Mouse (Mus musculus): ENCODE measurements around the gene Orc3. TPM values are rescaled to one million over a fixed set of nuclear protein-coding genes. Genes with fewer than 3 reads are reported as not detected.

The Orc3 gene
- polyA plus RNA-seq, 1 experiment from 2014 or later = 29.4 TPM

GRCm38 (mm10) chr4:34613571-34614145 is 1.1 kb downstream of the Orc3 start:
- ATAC-seq (ENCODE audit: low FRiP score, low TSS enrichment) (no peak), DNase-seq (ENCODE audit: low spot score) (peak; percentile 17)
- 67% methylated on average over 6 of the region's 6 CpGs for WGBS
- peak overlapping the region; percentile 83 for H3K9ac ChIP-seq (ENCODE audit: low read length)
- 0 out of 2 replicates have a peak overlapping the region, but pooled peaks have one; percentile 8 for H3K27ac ChIP-seq (replicated peaks)
- H3K4me1 ChIP-seq (replicated peaks; ENCODE audit: control insufficient read depth, insufficient read depth) = peaks cover 2% of the 10 kb centered on the region; the same call in 1 of the 2 replicates
- peak overlapping the region; percentile 85 for H3K4me2 ChIP-seq (replicated peaks; ENCODE audit: low read depth)
- peaks cover 2% of the 10 kb centered on the region; the same call in 1 of the 2 replicates for H3K36me3 ChIP-seq (ENCODE audit: control insufficient read depth, insufficient read depth, low read length)
- H3K4me3 ChIP-seq (ENCODE audit: low read depth, low read length) = peak overlapping the region; percentile 70
- no peaks in the 10 kb centered on the region for H3K9me3 ChIP-seq (ENCODE audit: control insufficient read depth, low read length)
- no peak for TF ChIP-seq CTCF (IDR thresholded peaks at IDR 0.05; ENCODE audit: low read depth)
- TF ChIP-seq EP300 (optimal IDR thresholded peaks at IDR 0.05) = no peak
- no peaks in the 10 kb centered on the region for H3K27me3 ChIP-seq (ENCODE audit: control insufficient read depth, insufficient read depth, low read length)

GRCm38 (mm10) chr4:34606658-34607057 is 8.1 kb downstream of the Orc3 start:
- no peaks in the 10 kb centered on the region for H3K4me1 ChIP-seq (replicated peaks; ENCODE audit: control insufficient read depth, insufficient read depth)
- peaks cover 3% of the 10 kb centered on the region; the same call in 1 of the 2 replicates for H3K36me3 ChIP-seq (ENCODE audit: control insufficient read depth, insufficient read depth, low read length)
- DNase-seq (ENCODE audit: low spot score) = no peak
- H3K9me3 ChIP-seq (ENCODE audit: control insufficient read depth, low read length) = no peaks in the 10 kb centered on the region
- TF ChIP-seq EP300 (optimal IDR thresholded peaks at IDR 0.05) = no peak
- no peak for TF ChIP-seq CTCF (IDR thresholded peaks at IDR 0.05; ENCODE audit: low read depth)
- H3K4me2 ChIP-seq (replicated peaks; ENCODE audit: low read depth) = no peak overlapping the region
- no peak overlapping the region for H3K27ac ChIP-seq (replicated peaks)
- H3K27me3 ChIP-seq (ENCODE audit: control insufficient read depth, insufficient read depth, low read length) = no peaks in the 10 kb centered on the region
- no peak for ATAC-seq (ENCODE audit: low FRiP score, low TSS enrichment)
- WGBS = 95% methylated on average over 10 of the region's 10 CpGs
- H3K9ac ChIP-seq (ENCODE audit: low read length) = no peak overlapping the region
- no peak overlapping the region for H3K4me3 ChIP-seq (ENCODE audit: low read depth, low read length)

- H3K4me3 ChIP-seq (ENCODE audit: low read depth, low read length) = no peak overlapping the region
- no peaks in the 10 kb centered on the region for H3K4me1 ChIP-seq (replicated peaks; ENCODE audit: control insufficient read depth, insufficient read depth)
- no peaks in the 10 kb centered on the region for H3K9me3 ChIP-seq (ENCODE audit: control insufficient read depth, low read length)
- no peaks in the 10 kb centered on the region for H3K27me3 ChIP-seq (ENCODE audit: control insufficient read depth, insufficient read depth, low read length)
- no peaks in the 10 kb centered on the region for H3K36me3 ChIP-seq (ENCODE audit: control insufficient read depth, insufficient read depth, low read length)
- DNase-seq (ENCODE audit: low spot score) = no peak
- 92% methylated on average over 6 of the region's 6 CpGs for WGBS
- TF ChIP-seq EP300 (optimal IDR thresholded peaks at IDR 0.05) (no peak), CTCF (IDR thresholded peaks at IDR 0.05; ENCODE audit: low read depth) (no peak)
- no peak for ATAC-seq (ENCODE audit: low FRiP score, low TSS enrichment)
- no peak overlapping the region for H3K4me2 ChIP-seq (replicated peaks; ENCODE audit: low read depth)
- H3K9ac ChIP-seq (ENCODE audit: low read length) = no peak overlapping the region
- H3K27ac ChIP-seq (replicated peaks) = no peak overlapping the region
These were observed 11.6 kb downstream of the Orc3 start for GRCm38 (mm10) chr4:34603123-34603522.

- H3K9me3 ChIP-seq (ENCODE audit: control insufficient read depth, low read length) = no peaks in the 10 kb centered on the region
- H3K4me3 ChIP-seq (ENCODE audit: low read depth, low read length) = no peak overlapping the region
- H3K4me2 ChIP-seq (replicated peaks; ENCODE audit: low read depth) = no peak overlapping the region
- no peak for ATAC-seq (ENCODE audit: low FRiP score, low TSS enrichment)
- no peak for TF ChIP-seq EP300 (optimal IDR thresholded peaks at IDR 0.05)
- no peak for TF ChIP-seq CTCF (IDR thresholded peaks at IDR 0.05; ENCODE audit: low read depth)
- H3K36me3 ChIP-seq (ENCODE audit: control insufficient read depth, insufficient read depth, low read length) = peaks cover 14% of the 10 kb centered on the region; the same call in 1 of the 2 replicates
- 63% methylated on average over 7 of the region's 7 CpGs for WGBS
- no peaks in the 10 kb centered on the region for H3K4me1 ChIP-seq (replicated peaks; ENCODE audit: control insufficient read depth, insufficient read depth)
- no peak overlapping the region for H3K27ac ChIP-seq (replicated peaks)
- no peak overlapping the region for H3K9ac ChIP-seq (ENCODE audit: low read length)
- no peaks in the 10 kb centered on the region for H3K27me3 ChIP-seq (ENCODE audit: control insufficient read depth, insufficient read depth, low read length)
- no peak for DNase-seq (ENCODE audit: low spot score)
These were observed 29.7 kb downstream of the Orc3 start for GRCm38 (mm10) chr4:34584871-34585607.

- H3K9ac ChIP-seq (ENCODE audit: low read length) = no peak overlapping the region
- H3K4me2 ChIP-seq (replicated peaks; ENCODE audit: low read depth) = no peak overlapping the region
- 86% methylated on average over 3 of the region's 3 CpGs for WGBS
- no peak overlapping the region for H3K27ac ChIP-seq (replicated peaks)
- ATAC-seq (ENCODE audit: low FRiP score, low TSS enrichment) (no peak), DNase-seq (ENCODE audit: low spot score) (no peak)
- H3K36me3 ChIP-seq (ENCODE audit: control insufficient read depth, insufficient read depth, low read length) = peaks cover 17% of the 10 kb centered on the region
- no peaks in the 10 kb centered on the region for H3K4me1 ChIP-seq (replicated peaks; ENCODE audit: control insufficient read depth, insufficient read depth)
- H3K9me3 ChIP-seq (ENCODE audit: control insufficient read depth, low read length) = no peaks in the 10 kb centered on the region
- no peaks in the 10 kb centered on the region for H3K27me3 ChIP-seq (ENCODE audit: control insufficient read depth, insufficient read depth, low read length)
- H3K4me3 ChIP-seq (ENCODE audit: low read depth, low read length) = no peak overlapping the region
- TF ChIP-seq CTCF (IDR thresholded peaks at IDR 0.05; ENCODE audit: low read depth) = no peak
- no peak for TF ChIP-seq EP300 (optimal IDR thresholded peaks at IDR 0.05)
These were observed 31.3 kb downstream of the Orc3 start for GRCm38 (mm10) chr4:34583427-34583826.

- Histone ChIP-seq H3K36me3 (ENCODE audit: control insufficient read depth, insufficient read depth, low read length) (peaks cover 22% of the 10 kb centered on the region), H3K4me3 (ENCODE audit: low read depth, low read length) (no peak overlapping the region), H3K4me2 (replicated peaks; ENCODE audit: low read depth) (no peak overlapping the region), H3K27ac (replicated peaks) (no peak overlapping the region), H3K9ac (ENCODE audit: low read length) (no peak overlapping the region), H3K4me1 (replicated peaks; ENCODE audit: control insufficient read depth, insufficient read depth) (no peaks in the 10 kb centered on the region), H3K9me3 (ENCODE audit: control insufficient read depth, low read length) (no peaks in the 10 kb centered on the region), H3K27me3 (ENCODE audit: control insufficient read depth, insufficient read depth, low read length) (no peaks in the 10 kb centered on the region)
- DNase-seq (ENCODE audit: low spot score) = peak; percentile 35
- TF ChIP-seq EP300 (optimal IDR thresholded peaks at IDR 0.05) = no peak
- no peak for TF ChIP-seq CTCF (IDR thresholded peaks at IDR 0.05; ENCODE audit: low read depth)
- peak; percentile 79 for ATAC-seq (ENCODE audit: low FRiP score, low TSS enrichment)
- 39% methylated on average over 5 of the region's 5 CpGs for WGBS
These were observed 32.3 kb downstream of the Orc3 start for GRCm38 (mm10) chr4:34582476-34582875.

All from stomach, postnatal 0 days (tissue).